Mouse (Mus musculus): ENCODE measurements at regions not wholly inside any gene's neighbourhood (a gene's known extent, or its start where the extent isn't known, plus 50 kb on each side); places are given as distances from the start of the nearest gene placed in this dataset.
"Not testable (repeated sequence)": the region's sequence is repeated elsewhere in the genome, so short reads cannot be mapped to it uniquely, and the experiment has no call there.

DNA sequence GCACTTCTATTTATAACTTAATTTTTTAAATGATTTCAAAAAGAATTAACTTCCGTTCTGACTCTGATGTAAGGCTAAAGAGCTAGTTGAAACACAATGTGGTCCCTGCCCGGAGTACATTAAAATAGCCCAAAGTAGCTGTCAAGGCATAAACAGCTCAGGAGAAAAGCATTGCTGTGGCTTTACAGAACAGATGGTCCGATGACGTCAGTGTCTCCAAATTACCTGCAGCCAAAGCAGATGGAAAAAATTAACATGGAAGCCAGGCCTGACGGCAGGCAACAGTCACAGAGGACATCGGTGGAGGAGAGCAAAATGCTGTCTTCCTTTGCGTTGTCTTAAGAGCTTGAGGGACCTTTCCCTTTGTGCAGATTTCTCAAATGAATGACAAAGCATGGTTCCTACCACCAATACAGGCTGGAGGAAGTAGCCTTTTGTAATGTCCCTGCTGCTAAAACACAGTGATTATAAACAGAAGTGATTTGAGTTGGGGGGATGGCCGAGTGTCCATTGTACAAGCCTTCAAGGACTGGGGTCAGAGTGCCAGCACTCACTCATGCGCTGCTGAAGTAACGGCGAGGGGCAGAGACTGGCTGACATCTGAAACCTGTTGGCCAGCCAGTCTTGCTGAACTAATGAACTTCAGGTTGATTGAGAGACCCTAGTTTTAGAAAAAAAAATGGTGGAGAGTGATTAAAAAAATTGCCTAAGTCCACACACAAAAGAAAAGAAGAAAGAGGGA is 101.8 kb upstream of the Plcl2 start:
- DNase-seq, result no peak

DNA sequence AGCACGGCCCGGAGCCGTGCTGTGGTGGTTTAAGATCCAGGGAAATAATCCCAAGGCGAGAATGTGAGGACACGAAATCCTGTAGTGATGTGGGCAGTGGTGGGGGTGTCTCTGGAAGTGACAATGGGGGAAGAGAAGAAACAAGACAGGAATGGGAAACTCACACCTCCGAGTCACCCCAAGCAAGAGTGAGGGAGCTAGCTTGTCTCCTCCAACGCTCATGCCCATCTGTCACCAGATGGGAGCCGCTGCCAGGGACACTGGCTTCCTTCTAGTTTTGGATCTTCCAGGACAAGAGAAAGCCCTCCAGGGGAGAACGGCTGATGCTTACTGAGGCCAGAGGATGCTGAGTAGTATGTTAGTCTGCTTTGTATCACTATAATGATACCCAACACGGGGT is 100.6 kb upstream of the Plcl2 start:
- no peak for DNase-seq

DNA sequence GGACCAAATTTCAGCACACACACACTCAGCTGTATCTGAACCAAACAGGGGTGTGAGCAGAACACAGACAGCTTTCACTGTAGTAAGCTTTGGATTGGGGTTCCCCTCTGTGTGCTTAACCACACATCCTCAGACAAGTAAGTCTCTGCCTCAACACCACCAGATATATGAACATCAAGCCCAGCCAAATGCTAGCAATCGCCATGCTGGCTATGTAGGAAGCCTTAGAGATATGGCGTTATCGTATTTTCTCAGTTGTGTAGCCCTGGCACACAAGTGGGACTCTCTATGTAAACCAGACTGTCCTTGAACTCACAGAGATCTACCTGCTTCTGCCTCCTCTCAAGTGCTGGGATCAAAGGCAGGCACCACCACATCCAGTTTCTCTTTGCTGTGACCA is 99.9 kb upstream of the Plcl2 start:
- no peak for DNase-seq

DNA sequence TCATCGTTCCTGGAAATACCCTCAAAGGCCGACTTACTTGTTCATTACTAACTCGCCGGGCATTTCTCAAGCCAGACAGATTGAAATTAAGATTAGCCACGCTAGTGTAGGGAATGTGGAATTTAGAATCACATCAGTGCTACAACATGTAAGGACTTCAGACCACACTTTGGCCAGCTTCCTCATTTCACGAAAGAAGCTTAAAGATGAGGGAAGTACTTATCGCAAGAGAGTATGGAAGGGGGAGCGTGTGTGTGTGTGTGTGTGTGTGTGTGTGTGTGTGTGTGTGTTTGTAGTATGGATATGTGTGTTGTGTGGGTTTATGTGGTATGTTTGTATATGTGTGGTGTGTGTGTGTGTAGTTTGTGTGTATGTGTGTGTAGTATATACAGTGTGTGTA is 99.3 kb upstream of the Plcl2 start:
- no peak for DNase-seq

DNA sequence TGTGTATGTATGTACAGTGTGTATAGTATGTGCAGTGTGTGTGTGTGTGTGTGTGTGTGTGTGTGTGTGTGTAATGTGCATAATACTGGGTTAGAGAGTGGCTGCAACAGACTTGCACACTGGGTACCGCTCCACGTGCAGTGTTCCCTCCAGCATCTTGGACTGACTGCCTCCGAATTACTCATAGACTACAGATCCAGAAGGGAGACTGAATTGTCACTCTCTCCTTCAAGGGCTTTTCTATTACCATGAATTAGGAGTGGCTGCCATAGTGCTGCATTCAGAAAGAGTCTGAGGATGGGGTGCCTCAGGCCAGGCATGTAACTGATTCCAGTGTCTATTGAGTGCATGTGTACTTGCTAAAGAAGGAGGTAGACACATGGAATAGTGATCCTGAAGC is 98.9 kb upstream of the Plcl2 start:
- no peak for DNase-seq

DNA sequence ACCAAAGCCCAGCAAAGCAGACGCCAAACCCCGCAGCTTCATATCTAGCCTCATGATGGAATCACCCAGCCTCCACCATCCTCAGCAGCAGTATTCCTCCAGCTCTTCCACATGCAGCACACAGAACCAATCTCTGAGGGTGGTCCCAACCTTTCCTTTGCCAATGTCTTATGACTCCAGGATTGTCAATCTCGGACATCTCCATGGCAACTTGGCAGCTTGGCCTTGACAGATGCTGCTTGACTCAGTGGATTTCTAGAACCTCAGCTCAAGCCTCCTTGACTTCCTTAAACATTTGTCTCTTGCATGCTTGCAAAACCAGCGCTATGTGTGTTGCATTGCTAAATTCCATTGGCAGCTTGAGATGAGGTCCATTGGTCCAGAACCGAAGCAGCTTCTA is 96.8 kb upstream of the Plcl2 start:
- no peak for DNase-seq

DNA sequence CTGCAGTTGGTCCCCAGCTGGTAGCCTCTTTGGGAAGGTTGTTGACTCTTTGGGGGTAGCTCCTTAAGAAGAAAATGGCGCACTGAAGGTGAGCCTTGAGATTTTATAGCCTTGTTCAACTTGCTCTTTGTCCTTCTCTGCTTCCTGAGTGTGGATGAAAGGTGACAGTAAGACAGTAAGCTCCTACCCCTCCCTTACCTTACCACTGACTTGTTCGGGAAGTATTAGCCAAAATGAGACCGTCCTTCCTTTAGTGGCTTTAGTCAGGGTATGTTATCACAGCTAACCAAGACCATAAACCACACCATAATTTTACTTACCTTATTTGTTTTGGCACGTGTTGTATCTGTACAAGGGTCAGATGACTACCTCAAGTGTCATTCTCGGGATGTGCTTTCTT is 95.3 kb upstream of the Plcl2 start:
- no peak for DNase-seq

DNA sequence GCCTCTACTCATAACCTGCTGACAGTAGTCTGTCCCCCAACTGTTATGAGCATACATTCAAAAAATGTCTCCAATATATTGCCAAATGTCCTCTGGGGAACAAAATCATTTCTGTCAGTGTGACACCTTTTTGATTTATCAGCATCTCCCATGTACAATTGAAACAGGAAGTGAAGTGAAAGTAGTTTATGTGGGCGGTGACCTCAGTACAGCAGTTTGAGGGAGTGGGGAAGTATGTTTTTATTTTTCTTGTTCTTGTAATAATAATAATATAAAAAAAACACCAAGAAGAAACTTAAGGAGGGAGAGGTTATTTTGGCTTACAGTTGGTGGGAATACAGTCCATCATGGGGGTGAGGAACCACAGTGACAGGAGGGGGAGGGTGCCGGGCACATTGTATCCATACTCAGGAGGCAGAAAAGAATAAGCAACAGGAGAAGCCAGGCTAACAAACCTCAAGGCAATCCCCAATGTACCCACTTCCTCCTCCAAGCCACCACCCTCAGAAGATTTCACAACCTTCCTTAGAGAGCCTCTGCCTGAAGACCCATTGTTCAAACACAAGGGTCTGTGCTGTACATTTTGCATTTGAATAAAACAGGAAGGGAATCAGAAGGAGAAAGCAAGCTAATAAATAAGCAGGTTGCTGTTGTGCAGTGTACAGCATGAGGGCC is 93.7 kb upstream of the Plcl2 start:
- peak in 1 of 2 experiments; percentile 34 for DNase-seq

DNA sequence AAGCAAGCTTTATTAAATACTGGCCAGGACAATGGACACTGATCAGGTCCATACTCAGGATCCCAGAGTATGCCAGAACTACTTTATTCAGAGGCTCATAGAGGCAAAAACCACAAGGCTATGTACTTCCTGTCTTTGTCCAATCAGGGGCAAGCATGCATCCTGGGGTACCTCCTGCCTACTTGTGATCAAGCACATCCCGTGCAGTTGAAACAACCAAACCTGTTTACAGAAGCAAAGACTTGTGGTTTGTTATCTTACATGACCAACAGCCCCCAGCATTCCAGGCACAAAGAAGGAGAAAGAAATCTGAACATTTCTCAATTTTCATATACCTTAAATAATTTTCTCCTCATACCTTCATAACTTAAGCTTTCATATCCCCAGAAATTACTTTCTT is 93.1 kb upstream of the Plcl2 start:
- DNase-seq, result no peak

DNA sequence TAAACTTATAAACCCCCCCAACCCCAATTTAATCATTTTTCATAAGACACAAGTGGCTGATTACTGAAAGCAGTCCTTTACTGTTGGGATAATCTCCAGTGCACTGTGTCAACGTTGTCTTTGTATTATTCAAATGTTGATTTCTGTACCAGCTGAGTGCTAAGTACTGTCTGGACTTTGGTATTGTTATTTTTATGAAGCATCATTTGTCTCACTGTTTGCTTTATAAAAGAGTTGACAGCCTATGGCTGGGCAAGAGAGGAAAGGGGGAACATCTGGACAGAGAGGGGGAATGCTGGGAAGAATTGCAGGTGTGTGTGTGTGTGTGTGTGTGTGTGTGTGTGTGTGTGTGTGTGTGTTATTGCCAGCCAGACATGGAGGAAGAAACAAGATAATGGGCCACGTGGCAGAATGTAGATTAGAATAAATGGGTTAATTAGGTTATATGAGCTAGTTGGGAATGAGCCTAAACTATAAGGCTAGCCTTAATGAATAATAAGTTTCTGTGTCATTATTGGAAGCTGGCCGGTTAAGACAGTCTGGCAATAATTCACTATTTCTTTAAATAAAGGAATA is 92.6 kb upstream of the Plcl2 start:
- no peak for DNase-seq

DNA sequence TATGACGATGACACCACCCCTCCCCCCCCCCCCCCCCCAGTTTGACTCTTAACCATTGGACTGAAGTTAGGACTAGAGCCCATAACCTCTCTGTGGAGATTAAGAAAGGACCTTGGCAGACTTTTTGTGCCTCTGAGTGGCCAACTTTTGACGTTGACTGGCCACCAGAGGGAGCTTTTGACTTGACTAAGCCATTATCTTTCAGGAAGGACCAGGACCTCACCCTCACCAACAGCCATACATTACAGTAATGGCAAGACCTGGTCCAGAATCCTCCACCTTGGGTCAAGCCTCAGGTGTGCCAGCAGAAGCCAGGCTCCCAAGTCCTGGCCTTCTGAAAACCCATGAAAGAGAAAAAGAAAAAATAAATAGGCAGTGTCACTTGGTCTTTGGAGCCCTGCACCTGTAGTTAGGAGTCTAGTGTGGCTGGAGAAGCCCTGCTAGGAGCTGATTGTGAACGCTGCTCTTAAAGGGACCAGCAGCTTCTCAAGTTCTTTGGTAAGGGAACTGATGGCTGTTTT is 90.3 kb upstream of the Plcl2 start:
- DNase-seq, result peak; percentile 63 to 72

DNA sequence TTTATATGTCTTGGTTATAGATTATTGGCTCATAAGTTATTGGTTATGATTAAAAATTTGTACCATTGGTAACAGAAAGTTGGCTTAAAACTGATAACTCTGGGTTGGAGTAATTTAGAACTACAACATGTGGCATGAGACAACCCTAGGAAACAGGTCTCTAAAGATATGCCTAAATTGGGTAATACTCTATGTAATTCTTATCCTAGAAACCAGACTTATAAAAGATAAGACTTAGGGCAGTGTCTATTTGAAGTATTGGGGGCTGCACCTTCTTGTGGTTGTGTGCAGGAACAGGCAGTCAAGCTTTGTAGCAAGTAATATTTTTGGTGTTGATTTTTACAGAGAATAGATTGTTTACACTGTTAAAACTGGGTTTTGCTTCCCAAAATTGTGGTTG is 89.7 kb upstream of the Plcl2 start:
- not testable (repeated sequence) for DNase-seq

DNA sequence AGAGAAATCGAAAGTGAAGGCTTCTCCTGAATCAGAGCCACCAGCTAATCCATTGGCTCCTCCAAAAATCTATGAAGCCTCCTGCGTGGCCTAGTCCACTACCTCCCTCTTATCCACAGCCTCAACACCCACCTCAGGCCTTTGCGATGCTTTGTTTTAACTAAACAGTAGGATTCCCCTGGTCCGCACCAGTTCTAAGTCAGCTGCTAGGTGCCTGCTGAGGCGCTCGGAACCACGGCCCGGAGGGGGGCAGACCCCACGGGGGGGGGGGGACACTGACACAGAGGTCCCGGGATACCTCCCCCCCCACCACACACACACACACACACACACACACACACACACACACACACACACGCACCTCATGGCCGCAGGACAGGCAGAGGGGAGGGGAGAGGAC is 89.2 kb upstream of the Plcl2 start:
- no peak for DNase-seq

DNA sequence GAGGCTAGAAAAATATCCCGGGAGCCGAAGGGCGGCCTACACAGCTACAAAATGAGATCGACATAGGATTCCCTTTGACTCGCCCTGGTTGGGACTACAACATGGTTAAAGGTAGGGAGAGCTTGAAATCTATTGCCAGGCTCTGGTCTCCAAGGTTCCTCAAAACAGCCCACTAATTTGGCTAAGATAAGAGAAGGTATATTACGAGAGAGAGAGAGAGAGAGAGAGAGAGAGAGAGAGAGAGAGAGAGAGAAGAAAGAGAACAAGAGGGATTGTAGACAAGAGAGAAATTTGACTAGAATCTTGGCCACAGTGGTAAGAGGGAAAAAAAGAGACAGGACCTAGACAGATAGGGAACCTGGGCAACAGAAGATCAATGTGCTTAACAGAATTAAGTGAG is 88.5 kb upstream of the Plcl2 start:
- no peak for DNase-seq

DNA sequence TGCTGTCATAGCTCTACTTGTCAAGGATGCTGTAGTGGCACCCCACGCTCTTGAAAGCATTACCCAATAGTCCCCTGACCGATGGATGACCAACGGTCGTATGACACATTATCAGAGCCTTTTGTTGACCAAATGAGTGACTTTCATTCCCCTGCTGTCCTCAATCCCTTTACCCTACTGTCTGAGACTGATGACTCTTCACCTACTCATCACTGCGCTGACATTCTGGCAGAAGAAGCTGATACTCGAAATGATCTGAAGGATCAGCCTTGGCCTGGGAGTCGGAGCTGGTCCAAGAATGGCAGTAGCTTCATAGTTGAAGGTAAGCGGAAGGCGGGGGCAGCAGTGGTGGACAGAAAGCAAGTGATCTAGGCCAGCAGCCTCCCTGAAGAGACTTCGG is 87.7 kb upstream of the Plcl2 start:
- no peak for DNase-seq

DNA sequence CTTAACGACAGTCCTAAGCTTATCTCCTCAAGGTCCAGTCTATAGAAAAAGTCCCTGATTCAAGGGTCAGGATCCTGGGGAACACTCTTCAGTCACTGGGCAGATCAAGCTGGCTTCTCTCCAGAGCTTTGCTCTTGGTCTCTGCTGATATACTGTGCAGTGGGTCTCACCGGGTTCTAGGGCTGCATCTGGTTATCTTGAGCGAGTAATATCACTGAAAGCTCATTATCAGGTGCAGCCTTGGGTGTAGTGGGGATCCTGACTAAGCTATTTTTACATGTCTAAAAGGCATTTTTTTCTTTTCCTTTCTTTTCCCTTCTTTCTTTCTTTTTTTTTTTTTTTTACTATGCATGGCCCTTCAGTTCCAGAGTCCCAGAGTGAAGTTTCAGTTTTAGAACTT is 84.1 kb upstream of the Plcl2 start:
- no peak for DNase-seq

DNA sequence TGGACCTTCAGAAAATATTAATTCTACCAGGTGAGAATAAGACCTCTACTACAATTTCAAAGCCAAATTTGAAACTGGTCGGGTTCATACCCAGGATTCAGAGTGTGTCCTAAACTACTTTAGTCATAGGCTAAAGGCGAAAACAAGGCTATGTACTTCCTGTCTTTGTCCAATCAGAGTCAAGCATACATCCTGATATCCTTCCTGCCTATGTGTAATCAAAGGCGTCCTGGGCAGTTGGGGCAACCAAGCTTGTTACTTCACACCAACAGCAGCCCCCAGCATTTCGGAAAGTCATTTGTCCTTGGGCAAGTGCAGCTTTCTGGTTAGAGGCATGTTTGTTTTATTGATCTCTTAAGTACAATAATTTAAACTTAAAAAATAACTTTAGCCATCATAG is 83.7 kb upstream of the Plcl2 start:
- no peak for DNase-seq

DNA sequence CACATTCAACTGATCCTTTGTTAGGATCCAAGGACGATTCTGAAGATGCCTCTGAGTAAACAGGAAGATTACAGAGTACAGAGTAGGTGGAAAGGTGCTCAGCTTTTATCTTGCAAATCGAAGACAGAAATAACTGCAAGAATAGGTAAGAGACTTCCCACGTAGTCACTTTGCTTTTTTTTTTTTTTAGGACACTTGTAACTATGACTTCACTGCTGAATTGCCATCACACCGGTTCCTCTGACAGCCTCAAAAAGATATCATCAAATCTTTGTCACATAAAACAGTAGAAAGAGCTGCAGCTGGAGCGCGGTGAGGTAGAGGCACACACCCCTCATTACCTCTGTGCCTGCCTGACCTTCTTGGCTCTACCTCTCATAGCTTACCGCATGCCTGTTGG is 83.1 kb upstream of the Plcl2 start:
- DNase-seq, result no peak

DNA sequence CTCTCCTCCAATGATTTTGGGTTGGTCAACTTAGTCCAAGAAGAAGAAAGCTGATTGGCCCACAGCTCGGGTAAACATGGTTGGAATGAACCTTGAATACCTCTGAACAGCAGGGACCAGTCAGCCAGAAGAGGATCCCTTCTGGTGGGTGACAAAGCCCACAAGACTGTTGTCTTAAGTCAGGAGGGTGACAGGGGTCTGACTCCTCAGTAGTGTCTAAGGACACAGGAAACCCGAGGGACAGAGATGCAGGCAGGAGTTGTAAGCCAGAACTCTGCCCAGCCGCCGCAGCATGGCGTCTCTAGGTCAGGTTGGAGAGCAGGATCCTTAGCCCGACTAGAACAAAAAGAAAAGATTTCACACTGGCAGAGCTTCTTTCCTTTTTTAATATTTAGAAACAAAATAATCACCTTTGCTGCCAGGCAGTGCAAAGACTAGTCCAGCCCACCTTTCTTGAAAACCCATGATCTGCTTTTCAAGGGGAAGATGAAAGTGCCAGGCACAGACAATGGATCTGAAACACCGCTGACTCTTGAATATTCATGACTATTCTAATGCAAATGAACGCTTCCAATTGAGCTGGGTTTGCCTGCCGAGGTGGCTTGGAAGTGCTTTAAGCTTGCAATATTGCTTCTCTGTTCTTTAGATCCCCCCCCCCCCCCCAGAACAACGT is 81.7 kb upstream of the Plcl2 start:
- DNase-seq, result no peak

DNA sequence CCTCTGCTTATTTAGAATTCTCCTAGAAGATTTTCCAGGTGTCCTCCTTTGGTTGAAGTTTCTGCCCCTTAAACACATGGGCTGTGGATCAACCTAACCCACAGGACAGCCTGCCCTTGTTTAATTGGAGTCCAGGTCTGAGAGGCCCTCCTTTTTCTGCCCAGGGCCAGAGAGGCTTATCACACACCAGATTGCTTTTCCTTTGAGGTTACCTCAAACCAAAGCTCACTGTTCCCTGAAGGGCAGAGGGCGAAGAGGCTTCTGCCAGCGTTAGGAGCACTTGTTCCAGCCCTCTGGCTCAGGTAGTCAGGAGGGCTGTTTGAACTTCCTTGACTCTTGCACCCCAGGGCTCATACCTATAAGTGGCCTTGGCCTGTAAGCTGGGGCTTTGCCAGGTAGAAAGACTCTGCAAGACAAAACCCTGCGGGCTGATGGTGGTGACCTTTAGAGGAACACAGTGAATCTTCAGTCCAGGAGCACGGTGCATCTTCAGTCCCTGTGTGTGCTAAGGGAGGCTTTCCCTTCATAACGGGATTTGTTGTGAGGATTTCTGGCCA is 81.1 kb upstream of the Plcl2 start:
- no peak for DNase-seq

DNA sequence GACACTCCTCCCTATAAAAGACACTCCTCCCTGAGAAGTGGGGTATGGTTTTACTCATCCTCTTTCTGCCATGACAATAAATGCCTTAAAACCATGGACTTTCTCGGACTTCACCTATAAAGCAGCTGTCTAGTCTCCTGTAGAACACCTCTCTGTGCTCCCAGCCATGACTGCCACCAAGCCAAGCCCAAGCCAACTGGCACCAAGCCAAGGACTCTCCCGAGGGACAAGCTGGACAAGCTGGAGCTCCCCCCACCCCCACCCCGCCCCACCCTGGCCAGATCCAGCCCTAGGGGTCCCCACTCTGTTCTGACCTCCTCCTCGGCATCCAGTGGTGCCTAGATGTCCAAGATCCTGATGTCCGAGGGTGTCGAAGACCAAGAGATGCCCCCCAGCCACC is 76.6 kb upstream of the Plcl2 start:
- DNase-seq, result no peak

DNA sequence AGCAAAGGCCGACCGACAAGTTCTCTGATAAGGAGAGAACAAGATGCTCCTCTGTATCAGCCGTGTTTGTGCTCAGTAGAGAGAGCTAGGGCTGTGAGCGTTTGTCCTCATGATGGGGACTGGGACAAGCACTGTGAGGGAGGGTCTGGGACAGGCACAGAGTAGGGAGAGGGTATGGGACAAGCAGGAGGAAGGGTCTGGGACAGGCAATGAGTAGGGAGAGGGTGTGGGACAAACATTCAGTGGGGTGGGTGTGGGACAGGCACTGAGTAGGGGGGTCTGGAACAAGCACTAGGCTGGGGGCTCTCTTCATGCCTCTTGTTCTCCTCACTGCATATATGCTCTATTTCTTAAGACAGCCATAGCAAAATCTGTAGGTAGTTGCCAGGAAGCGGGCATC is 70.2 kb upstream of the Plcl2 start:
- no peak for DNase-seq

DNA sequence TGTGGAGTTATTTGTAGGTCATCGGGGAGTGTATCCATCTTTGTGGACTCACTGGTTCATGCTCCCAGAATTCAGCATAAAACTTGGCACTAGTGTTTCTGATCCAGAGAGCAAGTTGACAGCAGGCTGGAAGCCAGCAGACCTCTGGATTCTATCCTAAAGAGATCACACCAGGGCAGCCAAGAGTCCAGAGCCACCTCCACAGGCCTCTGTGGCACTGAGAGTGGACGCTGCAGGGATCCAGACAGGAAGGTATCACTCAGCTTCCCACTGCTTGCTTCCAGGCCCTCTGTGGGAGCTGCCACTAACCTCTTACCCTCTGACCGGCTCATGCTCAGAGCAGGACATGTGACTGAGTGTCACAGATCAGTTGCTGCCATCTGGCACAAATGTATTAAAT is 69.8 kb upstream of the Plcl2 start:
- peak; percentile 50 to 66 for DNase-seq

Data from heart, adult 18-20 months (tissue).